Mouse (Mus musculus): ENCODE results near the gene Gm12800.
A peak's percentile ranks its signal among the peaks of the same experiment; 100 is the strongest.
"Not testable (repeated sequence)": the region's sequence is repeated elsewhere in the genome, so short reads cannot be mapped to it uniquely, and the experiment has no call there.

The Gm12800 gene

DNA sequence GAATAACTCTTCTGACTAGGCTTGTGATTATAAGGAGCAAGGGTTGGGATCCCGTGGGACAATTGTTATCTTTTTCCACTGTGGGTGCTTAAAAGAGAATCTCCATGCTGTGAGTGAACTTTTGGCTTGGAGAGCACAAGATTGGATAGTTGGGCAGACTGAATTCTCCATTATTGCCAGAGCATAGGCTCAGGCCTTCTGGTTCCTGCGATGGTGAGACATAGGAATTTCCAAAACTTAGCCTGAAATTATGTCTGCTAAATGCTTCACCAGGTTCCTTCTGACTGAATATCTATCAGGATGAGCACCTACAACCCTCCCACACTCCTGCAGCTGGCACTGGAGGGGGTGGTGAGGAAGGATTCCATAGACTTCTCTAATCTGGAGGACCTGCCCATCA is at the start of gene Gm12800:
Gene Gm12800, plus strand, starts transcription at position 301 of the 400 bp plus-strand sequence.
- DNase-seq (ENCODE audit: low spot score in 2 of 2) = peak in 1 of 2 experiments; percentile 13

DNA sequence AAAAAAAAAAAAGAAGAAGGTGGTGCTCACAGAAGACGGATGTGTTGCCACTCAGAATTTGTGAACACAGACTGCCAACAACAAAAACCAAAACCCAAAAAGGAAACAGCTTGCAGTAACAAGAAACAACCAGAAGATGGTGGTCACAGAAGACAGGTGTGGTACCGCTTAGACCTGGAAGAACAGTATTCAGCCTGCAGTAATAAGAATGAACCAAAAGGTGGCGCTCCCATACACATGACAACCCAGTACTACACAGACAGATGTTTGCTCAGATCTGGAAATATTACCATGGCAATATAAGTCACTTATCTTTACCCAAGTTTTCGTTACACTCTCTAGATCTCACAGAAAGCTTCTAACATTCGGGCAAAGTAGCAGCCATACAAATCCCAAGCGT is 48.0 kb upstream of the Gm12800 start:
- DNase-seq (ENCODE audit: low spot score in 2 of 2) = no peak

DNA sequence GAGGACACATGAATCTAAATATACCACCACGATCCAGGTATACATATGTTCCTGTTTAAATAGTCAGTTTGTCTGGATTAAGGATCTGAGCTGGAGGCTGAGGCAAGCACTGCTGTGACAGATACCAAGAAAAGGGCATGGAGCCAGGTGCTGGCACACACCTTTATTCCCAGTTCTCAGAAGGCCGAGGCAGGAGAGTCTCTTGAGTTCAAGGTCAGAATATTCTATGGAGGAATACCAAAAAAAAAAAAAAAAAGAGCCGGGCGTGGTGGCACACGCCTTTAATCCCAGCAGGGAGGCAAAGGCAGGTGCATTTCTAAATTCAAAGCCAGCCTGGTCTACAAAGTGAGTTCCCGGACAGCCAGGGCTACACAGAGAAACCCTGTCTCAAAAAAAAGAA is 46.6 kb upstream of the Gm12800 start:
- DNase-seq (ENCODE audit: low spot score in 2 of 2) = no peak

DNA sequence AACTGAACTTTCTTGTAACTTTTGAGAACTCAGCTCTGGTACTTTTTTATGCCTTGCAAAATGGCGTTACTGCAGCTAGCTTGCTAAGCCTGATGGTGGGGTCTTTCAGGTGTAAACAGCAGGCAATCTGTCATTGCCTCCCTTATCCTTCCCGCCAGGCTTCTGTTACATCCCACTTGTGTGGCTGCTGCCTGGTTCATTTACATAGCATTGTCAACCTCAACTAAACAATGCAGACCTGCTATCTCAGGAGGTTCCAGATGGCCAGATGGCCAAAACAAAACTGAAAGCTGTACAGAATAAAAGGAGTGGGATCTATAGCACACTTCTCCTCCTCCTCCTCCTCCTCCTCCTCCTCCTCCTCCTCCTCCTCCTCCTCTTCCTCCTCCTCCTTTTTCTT is 36.9 kb upstream of the Gm12800 start:
- DNase-seq (ENCODE audit: low spot score in 2 of 2) = not testable (repeated sequence)

DNA sequence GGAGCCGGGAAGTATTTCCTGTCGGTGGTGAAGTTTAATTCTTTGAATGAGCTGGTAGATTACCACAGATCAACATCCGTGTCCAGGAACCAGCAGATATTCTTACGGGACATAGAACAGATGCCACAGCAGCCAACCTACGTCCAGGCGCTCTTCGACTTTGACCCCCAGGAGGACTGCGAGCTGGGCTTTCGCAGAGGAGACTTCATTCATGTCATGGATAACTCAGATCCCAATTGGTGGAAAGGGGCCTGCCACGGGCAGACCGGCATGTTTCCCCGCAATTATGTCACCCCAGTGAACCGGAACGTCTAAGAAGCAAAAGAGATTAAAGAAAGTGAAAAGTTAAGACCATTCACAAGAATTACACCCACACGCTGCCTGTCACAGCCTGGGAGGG is 33.2 kb upstream of the Gm12800 start:
- not testable (repeated sequence) for DNase-seq (ENCODE audit: low spot score in 2 of 2)

DNA sequence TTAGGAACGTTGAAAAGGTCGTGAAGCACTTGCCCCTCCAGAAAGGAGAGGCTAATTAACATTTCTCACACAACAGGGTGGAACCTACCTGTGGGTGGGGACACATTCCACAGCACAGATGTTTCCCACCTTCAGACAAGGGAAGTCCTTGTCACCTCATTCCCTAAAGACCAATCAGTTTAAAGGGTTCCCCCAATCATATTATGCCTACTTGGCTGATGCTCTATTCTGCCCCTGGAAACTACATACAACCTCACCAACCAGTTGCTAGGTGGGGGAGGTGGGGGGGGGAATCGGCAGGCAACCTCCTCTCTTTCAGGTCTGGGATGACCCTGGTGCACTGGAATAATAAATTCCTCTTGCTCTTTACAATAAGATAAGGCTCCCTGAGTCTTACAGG is 25.3 kb upstream of the Gm12800 start:
- DNase-seq (ENCODE audit: low spot score in 2 of 2) = peak in 1 of 2 experiments; percentile 7

DNA sequence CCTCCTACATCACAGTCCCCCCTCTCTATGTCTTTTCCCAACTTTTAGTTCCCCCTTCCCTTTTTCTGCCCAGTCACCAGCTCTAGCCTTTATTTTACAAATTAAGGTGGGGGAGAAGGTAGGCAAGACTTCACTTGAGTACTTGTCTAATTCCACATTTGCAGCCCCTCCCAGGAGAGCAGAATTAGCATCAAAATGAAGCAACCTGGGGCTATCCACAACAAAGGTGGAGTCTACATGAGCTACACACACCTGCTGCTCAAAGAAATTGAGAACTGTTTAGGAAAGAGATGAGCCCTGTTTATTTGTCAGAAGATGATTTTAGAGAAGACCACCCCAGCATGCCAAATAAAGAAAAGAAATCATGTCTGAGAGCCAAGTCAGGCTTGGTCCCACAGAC is 19.5 kb upstream of the Gm12800 start:
- DNase-seq (ENCODE audit: low spot score in 2 of 2) = no peak

DNA sequence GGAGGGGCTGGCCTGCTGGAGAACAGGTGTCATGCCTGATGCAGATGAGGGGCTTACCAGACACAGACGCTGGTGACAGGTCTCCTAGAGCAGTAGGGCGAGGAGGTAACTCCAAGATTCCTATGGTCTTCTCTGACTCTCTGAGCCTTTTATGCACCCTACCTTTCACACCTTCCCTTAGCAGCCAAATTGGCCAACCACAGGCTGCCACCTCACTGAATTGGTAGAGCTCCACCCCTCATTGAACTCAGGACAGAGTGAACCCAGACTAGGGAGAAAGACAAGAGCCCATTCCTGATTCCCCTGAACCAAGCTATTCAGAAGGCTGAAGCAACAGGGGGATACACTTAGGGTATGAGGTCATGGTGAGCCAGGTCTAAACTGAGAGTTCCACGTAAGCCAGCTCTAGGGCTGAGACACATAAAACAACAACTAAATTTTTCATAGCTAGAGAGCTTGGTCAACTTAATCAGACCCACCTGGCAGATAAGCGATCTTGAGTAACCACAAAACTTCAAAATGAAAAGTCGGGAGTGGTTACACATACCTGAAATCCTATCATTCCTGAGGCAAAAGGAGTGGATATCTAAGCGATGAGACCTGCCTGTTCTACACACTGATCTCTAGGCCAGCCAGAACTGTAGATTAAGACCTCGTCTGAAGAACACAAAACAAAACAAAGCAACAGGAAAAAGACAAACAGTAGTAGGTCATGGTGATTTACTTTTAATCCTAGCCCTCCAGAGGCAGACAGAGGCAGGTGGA is 15.1 kb upstream of the Gm12800 start, which contains the start of gene C130073F10Rik:
Gene C130073F10Rik, minus strand, starts transcription at position 134 of the 765 bp plus-strand sequence.
- DNase-seq (ENCODE audit: low spot score in 2 of 2) = peak in 1 of 2 experiments; percentile 34

DNA sequence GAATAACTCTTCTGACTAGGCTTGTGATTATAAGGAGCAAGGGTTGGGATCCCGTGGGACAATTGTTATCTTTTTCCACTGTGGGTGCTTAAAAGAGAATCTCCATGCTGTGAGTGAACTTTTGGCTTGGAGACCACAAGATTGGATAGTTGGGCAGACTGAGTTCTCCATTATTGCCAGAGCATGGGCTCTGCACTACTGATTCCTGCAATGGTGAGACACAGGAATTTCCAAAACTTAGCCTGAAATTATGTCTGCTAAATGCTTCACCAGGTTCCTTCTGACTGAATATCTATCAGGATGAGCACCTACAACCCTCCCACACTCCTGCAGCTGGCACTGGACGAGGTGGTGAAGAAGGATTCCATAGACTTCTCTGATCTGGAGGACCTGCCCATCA is 31.2 kb downstream of the Gm12800 start, which contains the start of gene Gm12794:
Gene Gm12794, plus strand, starts transcription at position 301 of the 400 bp plus-strand sequence.
- DNase-seq (ENCODE audit: low spot score in 2 of 2) = not testable (repeated sequence)
